Mouse (Mus musculus) heart, postnatal 14 days (tissue): Measurements from ENCODE around the gene Cyp4f13. TPM values are rescaled to one million over a fixed set of nuclear protein-coding genes. Genes with fewer than 3 reads are reported as not detected.
A peak's percentile ranks its signal among the peaks of the same experiment; 100 is the strongest.

Experiments used
- DNase-seq, 2 experiments: peaks; one replicate each; pipeline ENCODE4 v3.0.0; 2021 to 2022
- intact Hi-C: fragments of 180-260 bp; cut with DNase I; formaldehyde crosslinking; loops from one replicate; pipeline ENCODE4 v1.15.1; 2025
- long read RNA-seq, 2 experiments: library from polyadenylated mRNA; stranded (forward); transcript quantifications; one replicate each; pipeline ENCODE4 v2.0.0; 2021
- total RNA-seq, 2 experiments: library from RNA; stranded (reverse); gene quantifications; 2 replicates each; pipeline ENCODE4 v1.2.3; 2021

The Cyp4f13 gene
- total RNA-seq, result 10 to 100 TPM; 13.8 to 22.3 TPM
- long read RNA-seq, experiment 1, transcript Cyp4f13-201 (13 exons, 1,752 nt), result major isoform, 8 of 11 reads
- long read RNA-seq, experiment 1, partial matches to known transcripts, result 1 of 11 reads
- long read RNA-seq, experiment 1, other reads (novel, unspliced or antisense), result 1 of 11 reads
- long read RNA-seq, experiment 2, transcript Cyp4f13-201 (13 exons, 1,752 nt), result major isoform, 9 of 10 reads
- long read RNA-seq, experiment 2, partial matches to known transcripts, result 1 of 10 reads
- long read RNA-seq, experiment 2, other reads (novel, unspliced or antisense), result 0 of 10 reads

GRCm38 (mm10) chr17:32947215-32947914 lies at the start of gene Cyp4f13:
TSS of gene Cyp4f13 (minus strand) at chr17:32947402.
- intact Hi-C loops, result loop anchor here (5.0 kb wide), 1 partner anchor 55 kb away; the partner anchor contains the start of gene Zfp870

GRCm38 (mm10) chr17:32992699-32993474 lies 45.7 kb upstream of the Cyp4f13 start, which contains the start of gene Zfp952:
TSS of gene Zfp952 (plus strand) at chr17:32993129.
- intact Hi-C loops, result loop anchor here (1.0 to 5.0 kb wide), 2 partner anchors 17 to 99 kb away; no protein-coding TSS in a partner anchor
- peak; percentile 80 to 89 for DNase-seq

More at GRCm38 (mm10) chr17:32947215-32947914, at the start of gene Cyp4f13:
- peak; percentile 99 to 100 for DNase-seq

- DNase-seq, result peak in 1 of 2 experiments; percentile 30
- intact Hi-C loops, result loop anchor here (5.0 kb wide), 1 partner anchor 100 kb away; no protein-coding TSS in a partner anchor
Measured at GRCm38 (mm10) chr17:32991965-32992698, 44.9 kb upstream of the Cyp4f13 start.

GRCm38 (mm10) chr17:32986301-32986700 lies 39.1 kb upstream of the Cyp4f13 start:
- intact Hi-C loops, result no loop called here
- DNase-seq, result no peak

- intact Hi-C loops, result no loop called here
- DNase-seq, result no peak
Measured at GRCm38 (mm10) chr17:32981361-32981760, 34.2 kb upstream of the Cyp4f13 start.

GRCm38 (mm10) chr17:32965623-32966290 lies 18.6 kb upstream of the Cyp4f13 start, which contains the start of gene Zfp472:
TSS of gene Zfp472 (plus strand) at chr17:32965814.
- intact Hi-C loops, result no loop called here
- peak; percentile 84 to 93 for DNase-seq

- intact Hi-C loops, result no loop called here
- peak in 1 of 2 experiments; percentile 21 for DNase-seq
Measured at GRCm38 (mm10) chr17:32965253-32965622, 18.0 kb upstream of the Cyp4f13 start.

- intact Hi-C loops, result loop anchor here (2.0 to 5.0 kb wide), 4 partner anchors 47 to 314 kb away; no protein-coding TSS in a partner anchor
Measured at GRCm38 (mm10) chr17:32951441-32951840, 4.2 kb upstream of the Cyp4f13 start.

GRCm38 (mm10) chr17:32951006-32951405 lies 3.8 kb upstream of the Cyp4f13 start:
- no peak for DNase-seq
- intact Hi-C loops, result loop anchor here (2.0 to 5.0 kb wide), 4 partner anchors 46 to 314 kb away; no protein-coding TSS in a partner anchor

More at GRCm38 (mm10) chr17:32951441-32951840, 4.2 kb upstream of the Cyp4f13 start:
- DNase-seq, result peak; percentile 86 to 92

GRCm38 (mm10) chr17:32950136-32950535 lies 2.9 kb upstream of the Cyp4f13 start:
- intact Hi-C loops, result loop anchor here (2.0 to 5.0 kb wide), 4 partner anchors 45 to 313 kb away; no protein-coding TSS in a partner anchor
- DNase-seq, result no peak

GRCm38 (mm10) chr17:32946716-32947115 lies 486 bp downstream of the Cyp4f13 start:
- intact Hi-C loops, result loop anchor here (5.0 kb wide), 1 partner anchor 54 kb away; the partner anchor contains the start of gene Zfp870
- peak; percentile 13 to 25 for DNase-seq

GRCm38 (mm10) chr17:32944402-32945035 lies 2.7 kb downstream of the Cyp4f13 start:
- DNase-seq, result no peak
- intact Hi-C loops, result loop anchor here (5.0 kb wide), 1 partner anchor 52 kb away; the partner anchor contains the start of gene Zfp870

- intact Hi-C loops, result no loop called here
- no peak for DNase-seq
Measured at GRCm38 (mm10) chr17:32943661-32944060, 3.5 kb downstream of the Cyp4f13 start.

GRCm38 (mm10) chr17:32939831-32940230 lies 7.4 kb downstream of the Cyp4f13 start:
- intact Hi-C loops, result loop anchor here (2.0 kb wide), 1 partner anchor 15 kb away; no protein-coding TSS in a partner anchor

GRCm38 (mm10) chr17:32927803-32928202 lies 19.4 kb downstream of the Cyp4f13 start:
- intact Hi-C loops, result no loop called here
- DNase-seq, result no peak

More at GRCm38 (mm10) chr17:32939831-32940230, 7.4 kb downstream of the Cyp4f13 start:
- DNase-seq, result no peak

- peak; percentile 73 to 84 for DNase-seq
- intact Hi-C loops, result loop anchor here (2.0 kb wide), 1 partner anchor 16 kb away; no protein-coding TSS in a partner anchor
Measured at GRCm38 (mm10) chr17:32924658-32925312, 22.4 kb downstream of the Cyp4f13 start.

- DNase-seq, result no peak
- intact Hi-C loops, result loop anchor here (2.0 kb wide), 1 partner anchor 17 kb away; no protein-coding TSS in a partner anchor
Measured at GRCm38 (mm10) chr17:32923681-32924080, 23.5 kb downstream of the Cyp4f13 start.
